Mouse (Mus musculus) heart, postnatal 0 days (tissue): ENCODE data around the gene Gm5414.

Experiments used
- CTCF ChIP-seq: IDR thresholded peaks from 2 replicates; pipeline ENCODE4 v1.5.1; 2016; ENCODE audit warnings: antibody characterized with exemption, control low read depth, low read depth
- EP300 ChIP-seq: IDR thresholded peaks from 2 replicates; pipeline ENCODE4 v1.6.1; 2016; ENCODE audit warnings: antibody characterized with exemption, low read depth

- TF ChIP-seq CTCF: no peak
- no peak for TF ChIP-seq EP300
Measured at GRCm38 (mm10) chr15:101583211-101583965, 44.6 kb downstream of the Gm5414 start.
